Mouse (Mus musculus) embryonic facial prominence, embryonic 13.5 days (tissue): ENCODE data around the gene Adss. TPM values are rescaled to one million over a fixed set of nuclear protein-coding genes. Genes with fewer than 3 reads are reported as not detected.
A peak's percentile ranks its signal among the peaks of the same experiment; 100 is the strongest.

ENCODE experiments used
- ATAC-seq: fragments of 200-750 bp; cut with Nextera tagmentation; 2 replicates; pipeline ENCODE4 v1.8.0; 2017; ENCODE audit warnings: low read depth; ENCODE audit not compliant: insufficient number of reproducible peaks, insufficient read depth, low FRiP score, low TSS enrichment
- H3K27ac ChIP-seq: fragments of 300-500 bp; sonication (generic); 2 replicates; pipeline ENCODE4 v1.5.1; 2015; ENCODE audit warnings: moderate library complexity, mild to moderate bottlenecking, inconsistent platforms
- H3K27me3 ChIP-seq: fragments of 300-500 bp; sonication (generic); 2 replicates; pipeline ENCODE4 v1.6.1; 2015; ENCODE audit warnings: mild to moderate bottlenecking, inconsistent platforms
- H3K36me3 ChIP-seq: fragments of 300-500 bp; sonication (generic); 2 replicates; pipeline ENCODE4 v1.6.1; 2015; ENCODE audit warnings: mild to moderate bottlenecking, inconsistent platforms
- H3K4me1 ChIP-seq: fragments of 300-500 bp; sonication (generic); 2 replicates; pipeline ENCODE4 v1.6.1; 2015; ENCODE audit warnings: inconsistent platforms
- H3K4me2 ChIP-seq: fragments of 300-500 bp; sonication (generic); 2 replicates; pipeline ENCODE4 v1.6.1; 2015; ENCODE audit warnings: moderate library complexity, mild to moderate bottlenecking, inconsistent platforms
- H3K4me3 ChIP-seq: fragments of 300-500 bp; sonication (generic); 2 replicates; pipeline ENCODE4 v1.5.1; 2015; ENCODE audit warnings: mild to moderate bottlenecking, inconsistent platforms
- H3K9ac ChIP-seq: fragments of 300-500 bp; sonication (generic); 2 replicates; pipeline ENCODE4 v1.6.1; 2015; ENCODE audit warnings: mild to moderate bottlenecking, inconsistent platforms
- H3K9me3 ChIP-seq: fragments of 300-500 bp; sonication (generic); 2 replicates; pipeline ENCODE4 v1.6.1; 2016; ENCODE audit warnings: inconsistent platforms
- WGBS: fragments of 180-500 bp; shearing (Covaris S2); methylation state at CpG from one replicate; pipeline ENCODE4 v1.1.7; 2015; ENCODE audit warnings: mixed read lengths; 5-methylcytosine and 5-hydroxymethylcytosine counted together
- polyA plus RNA-seq: library from polyadenylated mRNA; unstranded; fragments of >200 nt; fragmentation: Nextera tagmentation; extraction: Ambion mirVana; gene quantifications from 2 replicates; pipeline ENCODE4 v1.2.1, GENCODE M21; 2015

Adss gene
- polyA plus RNA-seq, 1 experiment from 2014 or later: 55.5 TPM

GRCm38 (mm10) chr1:177757249-177757648 is 39.1 kb downstream of the Adss start:
- H3K27ac ChIP-seq: no peak overlapping the region
- H3K36me3 ChIP-seq: peaks cover 5% of the 10 kb centered on the region; the same call in 1 of the 2 replicates
- H3K4me2 ChIP-seq: no peak overlapping the region
- H3K9ac ChIP-seq: no peak overlapping the region
- peaks cover 4% of the 10 kb centered on the region for H3K4me1 ChIP-seq
- no peak for ATAC-seq
- H3K27me3 ChIP-seq: no peaks in the 10 kb centered on the region
- no peaks in the 10 kb centered on the region for H3K9me3 ChIP-seq
- no peak overlapping the region for H3K4me3 ChIP-seq
- 30% methylated on average over 5 of the region's 5 CpGs for WGBS

GRCm38 (mm10) chr1:177753496-177753895 is 42.8 kb downstream of the Adss start:
- ATAC-seq: no peak
- Histone ChIP-seq H3K36me3 (no peaks in the 10 kb centered on the region; the same call in 1 of the 2 replicates), H3K27me3 (no peaks in the 10 kb centered on the region), H3K4me1 (peaks cover 4% of the 10 kb centered on the region), H3K27ac (no peak overlapping the region), H3K4me3 (no peak overlapping the region), H3K9ac (no peak overlapping the region), H3K9me3 (peaks cover 24% of the 10 kb centered on the region), H3K4me2 (no peak overlapping the region)
- 51% methylated on average over 1 of the region's 1 CpGs for WGBS

GRCm38 (mm10) chr1:177747869-177748540 is 48.3 kb downstream of the Adss start:
- 95% methylated on average over 6 of the region's 6 CpGs for WGBS

GRCm38 (mm10) chr1:177744521-177745325 is 51.6 kb downstream of the Adss start:
- H3K4me3 ChIP-seq: no peak overlapping the region
- no peaks in the 10 kb centered on the region for H3K36me3 ChIP-seq
- no peak for ATAC-seq
- no peak overlapping the region for H3K9ac ChIP-seq
- H3K4me1 ChIP-seq: no peaks in the 10 kb centered on the region
- no peaks in the 10 kb centered on the region for H3K27me3 ChIP-seq
- WGBS: 72% methylated on average over 7 of the region's 7 CpGs
- peaks cover 9% of the 10 kb centered on the region for H3K9me3 ChIP-seq
- H3K4me2 ChIP-seq: no peak overlapping the region
- no peak overlapping the region for H3K27ac ChIP-seq

More at GRCm38 (mm10) chr1:177747869-177748540, 48.3 kb downstream of the Adss start:
- Histone ChIP-seq H3K4me3 (no peak overlapping the region), H3K9ac (no peak overlapping the region), H3K27me3 (no peaks in the 10 kb centered on the region), H3K4me2 (no peak overlapping the region), H3K4me1 (no peaks in the 10 kb centered on the region), H3K36me3 (no peaks in the 10 kb centered on the region; the same call in 1 of the 2 replicates), H3K27ac (no peak overlapping the region), H3K9me3 (peaks cover 24% of the 10 kb centered on the region)
- ATAC-seq: no peak

- H3K4me3 ChIP-seq: no peak overlapping the region
- no peaks in the 10 kb centered on the region for H3K36me3 ChIP-seq
- no peaks in the 10 kb centered on the region for H3K9me3 ChIP-seq
- no peaks in the 10 kb centered on the region for H3K4me1 ChIP-seq
- 76% methylated on average over 1 of the region's 1 CpGs for WGBS
- ATAC-seq: no peak
- no peak overlapping the region for H3K27ac ChIP-seq
- no peak overlapping the region for H3K9ac ChIP-seq
- no peaks in the 10 kb centered on the region for H3K27me3 ChIP-seq
- no peak overlapping the region for H3K4me2 ChIP-seq
Observed at GRCm38 (mm10) chr1:177742119-177742518, 54.2 kb downstream of the Adss start.

- no peak overlapping the region for H3K9ac ChIP-seq
- ATAC-seq: no peak
- H3K27ac ChIP-seq: no peak overlapping the region
- no peak overlapping the region for H3K4me2 ChIP-seq
- no peaks in the 10 kb centered on the region for H3K27me3 ChIP-seq
- no peaks in the 10 kb centered on the region for H3K36me3 ChIP-seq
- H3K4me1 ChIP-seq: no peaks in the 10 kb centered on the region
- no peak overlapping the region for H3K4me3 ChIP-seq
- WGBS: 73% methylated on average over 1 of the region's 1 CpGs
- no peaks in the 10 kb centered on the region for H3K9me3 ChIP-seq
Observed at GRCm38 (mm10) chr1:177740707-177741106, 55.6 kb downstream of the Adss start.

- Histone ChIP-seq H3K27me3 (no peaks in the 10 kb centered on the region), H3K36me3 (no peaks in the 10 kb centered on the region), H3K4me2 (no peak overlapping the region), H3K9me3 (no peaks in the 10 kb centered on the region), H3K9ac (no peak overlapping the region), H3K27ac (no peak overlapping the region), H3K4me1 (no peaks in the 10 kb centered on the region), H3K4me3 (no peak overlapping the region)
- no peak for ATAC-seq
- WGBS: 51% methylated on average over 6 of the region's 6 CpGs
Observed at GRCm38 (mm10) chr1:177737505-177738105, 58.7 kb downstream of the Adss start.

- no peak overlapping the region for H3K9ac ChIP-seq
- 0 out of 2 replicates have a peak, but pooled peaks cover 2% of the 10 kb centered on the region for H3K4me1 ChIP-seq
- no peaks in the 10 kb centered on the region; the same call in 1 of the 2 replicates for H3K9me3 ChIP-seq
- no peak overlapping the region for H3K4me3 ChIP-seq
- ATAC-seq: no peak
- no peaks in the 10 kb centered on the region for H3K36me3 ChIP-seq
- no peak overlapping the region for H3K4me2 ChIP-seq
- WGBS: 86% methylated on average over 3 of the region's 3 CpGs
- H3K27ac ChIP-seq: no peak overlapping the region
- no peaks in the 10 kb centered on the region for H3K27me3 ChIP-seq
Observed at GRCm38 (mm10) chr1:177731973-177732372, 64.3 kb downstream of the Adss start.

- no peak within 1 kb of the TSS for H3K9ac ChIP-seq
- H3K4me3 ChIP-seq: no peak within 1 kb of the TSS
- H3K36me3 ChIP-seq: no peaks in the 10 kb centered on the region
- H3K4me1 ChIP-seq: 0 out of 2 replicates have a peak, but pooled peaks cover 2% of the 10 kb centered on the region
- H3K27ac ChIP-seq: peak within 1 kb of the TSS; percentile 33; the same call in 1 of the 2 replicates
- no peaks in the 10 kb centered on the region for H3K27me3 ChIP-seq
- H3K4me2 ChIP-seq: no peak within 1 kb of the TSS
- ATAC-seq: peak; percentile 32; the same call in 1 of the 2 replicates
- WGBS: 58% methylated on average over 11 of the region's 11 CpGs
- H3K9me3 ChIP-seq: no peaks in the 10 kb centered on the region; the same call in 1 of the 2 replicates
Observed at GRCm38 (mm10) chr1:177729043-177730024, 67.0 kb downstream of the Adss start, which contains the start of gene 1700016C15Rik. 1700016C15Rik (plus strand) TSS chr1:177729814.

- Histone ChIP-seq H3K9me3 (no peaks in the 10 kb centered on the region; the same call in 1 of the 2 replicates), H3K36me3 (no peaks in the 10 kb centered on the region), H3K27me3 (no peaks in the 10 kb centered on the region), H3K9ac (no peak overlapping the region), H3K4me1 (0 out of 2 replicates have a peak, but pooled peaks cover 2% of the 10 kb centered on the region), H3K27ac (no peak overlapping the region), H3K4me3 (no peak overlapping the region), H3K4me2 (no peak overlapping the region)
- ATAC-seq: no peak
- WGBS: 79% methylated on average over 3 of the region's 3 CpGs
Observed at GRCm38 (mm10) chr1:177727883-177728525, 68.3 kb downstream of the Adss start.
